Mouse (Mus musculus): ENCODE results near the gene Slk.

Slk gene

GRCm38 (mm10) chr19:47579225-47579787 is at the start of gene Slk:
TSS of gene Slk (plus strand) at chr19:47579678.
- DNase-seq, result peak; percentile 85

DNA sequence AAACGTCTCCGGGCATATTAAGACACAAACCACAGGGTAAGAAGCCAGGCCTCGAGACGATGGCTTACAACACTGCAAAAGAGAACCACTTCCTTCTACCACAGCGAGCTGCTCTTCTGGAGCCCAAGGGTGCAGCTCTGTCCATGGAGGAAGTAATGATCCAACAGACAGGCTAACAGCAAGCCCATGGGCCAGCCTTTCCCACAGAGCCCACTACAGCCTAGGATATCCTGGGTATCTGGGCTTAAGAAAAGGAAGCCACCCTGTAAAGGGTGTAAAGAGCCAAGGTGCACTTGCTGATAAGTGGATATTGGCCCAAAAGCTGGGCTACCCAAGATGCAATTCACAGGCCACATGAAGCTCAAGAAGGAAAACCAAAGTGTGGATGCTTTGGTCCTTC is 48.2 kb upstream of the Slk start:
- no peak for DNase-seq

DNA sequence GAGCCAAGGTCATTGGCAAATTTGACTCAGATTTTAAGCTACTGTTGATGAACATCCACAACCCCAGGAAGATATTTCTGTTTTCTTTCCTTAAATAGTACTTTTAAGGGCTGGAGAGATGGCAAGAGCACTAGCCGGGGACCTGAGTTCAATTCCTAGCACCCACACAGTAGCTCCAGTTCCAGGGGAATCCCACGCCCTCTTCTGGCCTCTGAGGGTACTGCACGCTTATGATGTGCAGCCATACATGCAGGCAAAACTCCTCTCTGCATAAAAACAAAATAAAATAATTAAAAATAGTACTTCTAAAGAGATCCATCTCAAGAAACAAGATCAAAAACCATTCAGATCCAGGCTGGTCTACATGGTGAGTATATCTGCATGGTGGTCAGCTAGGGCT is 47.0 kb upstream of the Slk start:
- no peak for DNase-seq

- DNase-seq, result no peak
Observed at GRCm38 (mm10) chr19:47534131-47534530, 45.3 kb upstream of the Slk start.

- peak; percentile 95 for DNase-seq
Observed at GRCm38 (mm10) chr19:47536521-47537299, 42.8 kb upstream of the Slk start.

GRCm38 (mm10) chr19:47537300-47537792 is 42.1 kb upstream of the Slk start, which contains the start of gene Stn1:
TSS of gene Stn1 (minus strand) at chr19:47537507.
- DNase-seq, result peak; percentile 19

DNA sequence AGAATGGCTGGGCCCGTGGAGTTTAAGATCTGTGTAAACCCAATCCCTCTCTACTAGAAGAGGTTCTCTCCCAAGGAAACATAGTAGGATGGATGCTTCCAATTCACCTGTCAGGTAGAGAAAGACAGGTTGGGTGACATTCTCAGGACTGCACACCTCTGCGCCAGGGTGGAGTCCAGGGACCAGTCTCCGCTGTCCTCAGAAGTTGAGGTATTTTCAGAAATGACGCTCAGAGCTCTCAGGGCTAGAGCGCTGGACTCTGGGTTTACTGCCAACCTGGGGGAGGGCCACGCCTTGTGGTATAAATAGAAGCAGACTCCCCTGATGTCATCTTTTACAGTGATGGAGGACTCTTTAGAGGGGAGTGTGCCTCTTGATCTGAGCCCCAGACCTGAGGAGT is 41.6 kb upstream of the Slk start:
- DNase-seq, result peak; percentile 5

DNA sequence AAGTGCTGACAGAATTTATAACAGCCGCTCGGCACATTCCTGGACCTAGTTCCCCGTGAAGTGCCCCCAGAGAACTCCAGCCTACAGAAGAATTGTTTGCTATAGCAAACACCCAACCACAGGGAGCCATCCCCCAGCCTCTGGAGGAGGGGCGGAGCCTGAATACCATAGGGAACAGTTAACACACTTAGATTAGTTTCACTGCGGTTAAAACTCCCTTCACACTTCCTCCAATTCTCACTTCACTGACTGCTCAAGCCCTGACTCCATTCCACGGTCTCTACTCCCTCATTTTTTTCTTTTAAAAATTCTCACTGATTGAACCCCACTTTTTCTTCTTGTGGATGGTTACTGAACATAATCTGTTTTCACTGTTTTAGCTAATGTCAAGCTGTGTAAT is 40.7 kb upstream of the Slk start:
- no peak for DNase-seq

- no peak for DNase-seq
Observed at GRCm38 (mm10) chr19:47542441-47542840, 37.0 kb upstream of the Slk start.

GRCm38 (mm10) chr19:47545055-47545454 is 34.4 kb upstream of the Slk start:
- DNase-seq, result no peak

- no peak for DNase-seq
Observed at GRCm38 (mm10) chr19:47545528-47545927, 34.0 kb upstream of the Slk start.

GRCm38 (mm10) chr19:47548432-47549076 is 30.9 kb upstream of the Slk start:
- DNase-seq, result no peak

DNA sequence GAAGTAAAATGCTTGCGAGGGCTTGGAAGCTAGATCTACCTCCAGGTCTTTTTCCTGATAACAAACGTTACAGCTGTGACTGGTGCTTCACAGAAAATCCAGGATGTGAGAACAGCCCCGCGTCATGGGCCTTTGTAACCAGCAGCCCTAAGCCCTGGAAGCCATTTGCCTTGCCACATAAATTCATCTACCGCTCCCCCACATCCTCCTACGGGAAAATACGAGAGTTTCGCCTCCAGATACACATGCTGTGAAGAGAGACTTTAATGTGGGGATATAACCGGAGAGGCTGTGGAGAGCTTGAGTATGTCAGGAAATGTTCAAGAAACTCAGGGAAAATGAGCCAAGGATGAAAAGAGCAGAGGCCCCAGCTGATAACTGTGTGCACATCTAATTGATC is 30.3 kb upstream of the Slk start:
- no peak for DNase-seq

DNA sequence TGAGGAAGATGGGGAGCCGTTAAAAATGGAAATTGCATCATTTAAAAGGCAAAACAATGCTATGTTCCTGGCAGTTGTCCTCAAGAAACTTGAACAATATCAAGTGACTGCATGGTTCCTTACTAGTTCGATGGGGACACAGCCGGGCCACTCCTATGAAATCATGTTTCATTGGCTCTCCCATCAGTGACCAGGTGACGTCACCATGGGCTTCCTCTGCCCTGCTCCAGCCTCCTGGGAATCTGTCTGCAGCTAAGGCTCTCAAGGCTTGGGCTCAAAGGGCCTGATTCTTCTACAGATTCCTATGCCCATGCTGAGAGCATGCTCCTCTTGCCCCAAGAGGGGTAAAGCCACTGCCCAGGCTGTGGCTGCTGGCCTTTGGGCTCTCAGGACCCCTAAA is 29.9 kb upstream of the Slk start:
- DNase-seq, result no peak

- DNase-seq, result no peak
Observed at GRCm38 (mm10) chr19:47559145-47559544, 20.3 kb upstream of the Slk start.

DNA sequence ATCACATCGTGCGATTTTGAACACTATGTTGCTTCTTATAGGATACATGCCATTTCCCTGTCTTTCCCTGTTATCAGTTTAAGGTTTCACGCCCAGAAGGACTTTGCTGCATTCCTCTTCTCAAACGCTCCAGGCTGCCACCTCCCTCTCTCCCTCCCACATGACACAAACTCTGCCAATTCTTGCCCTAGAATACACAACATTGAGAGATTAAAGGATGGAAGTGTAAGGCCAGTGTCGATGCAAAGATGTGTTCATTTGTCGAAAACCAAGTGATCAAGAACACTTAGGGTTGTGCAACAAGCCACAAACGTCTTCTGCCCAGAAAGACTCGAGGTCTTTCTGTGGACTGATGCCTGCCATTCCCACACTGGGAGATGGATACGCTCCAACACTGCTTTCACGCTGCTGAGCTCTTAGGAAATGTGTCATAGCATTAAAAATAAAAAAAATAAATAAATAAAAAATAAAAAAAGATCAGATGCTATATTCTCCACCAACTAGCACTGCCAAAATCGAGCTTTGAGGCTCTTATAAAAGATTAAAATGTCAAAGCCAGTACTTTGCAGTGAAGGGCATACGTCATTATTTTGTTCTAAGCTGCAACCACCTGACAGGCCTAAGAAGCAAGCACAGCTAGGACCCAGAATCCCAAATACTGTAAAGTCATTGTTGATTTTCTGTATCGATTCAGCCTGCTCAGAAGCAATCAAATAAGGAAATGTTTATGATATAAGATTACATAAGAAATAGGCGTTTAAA is 19.5 kb upstream of the Slk start:
- DNase-seq, result no peak

DNA sequence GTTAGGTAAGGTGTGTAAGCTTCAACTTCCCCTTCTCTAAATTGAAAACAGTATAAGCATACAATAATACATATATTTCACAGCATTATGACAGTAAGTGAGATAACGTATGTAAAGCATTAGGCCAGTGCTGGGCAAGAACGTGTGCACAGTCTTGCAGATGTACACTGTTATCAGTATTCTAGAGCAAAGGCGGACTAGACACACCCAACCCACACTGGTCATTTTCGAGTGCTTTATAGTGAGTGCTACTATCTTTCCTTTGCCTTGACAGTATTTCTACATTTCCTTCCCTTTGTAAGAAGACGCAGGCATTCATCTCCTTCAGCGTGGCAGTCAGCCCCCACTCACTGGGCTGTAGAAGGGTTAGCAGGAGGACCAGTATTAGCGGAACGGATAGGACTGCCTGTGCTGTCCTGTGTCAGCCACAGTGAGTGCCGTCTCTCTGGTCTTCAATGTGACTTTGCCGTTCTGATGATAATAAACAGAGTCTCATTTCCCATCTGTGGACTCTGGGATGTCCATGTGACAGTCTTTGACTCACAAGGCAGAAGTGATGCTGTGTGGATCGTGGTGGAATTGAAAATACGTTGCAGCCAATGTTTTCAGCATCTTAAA is 18.8 kb upstream of the Slk start:
- DNase-seq, result no peak

DNA sequence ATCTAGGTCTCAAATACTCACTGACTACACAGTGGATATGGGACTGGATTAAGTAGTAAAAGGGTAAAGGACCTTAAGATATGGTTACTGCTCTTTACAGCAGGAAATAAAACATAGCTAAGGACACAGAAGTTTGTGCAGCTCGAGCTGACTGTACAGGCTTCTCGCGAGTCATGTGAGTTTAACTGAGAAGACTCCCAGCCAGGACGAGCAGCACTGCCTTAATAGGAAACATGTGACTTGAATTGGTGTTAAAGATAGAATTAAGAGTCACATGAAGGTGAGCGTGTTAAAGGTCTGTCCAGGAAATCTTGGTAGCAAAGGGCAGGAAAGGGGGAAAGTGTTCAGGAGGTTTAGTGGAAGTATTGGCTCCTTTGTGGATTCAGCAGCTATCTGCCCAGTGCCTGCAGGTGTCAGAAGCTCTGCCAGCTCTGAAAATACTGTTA is 17.5 kb upstream of the Slk start:
- DNase-seq, result no peak

DNA sequence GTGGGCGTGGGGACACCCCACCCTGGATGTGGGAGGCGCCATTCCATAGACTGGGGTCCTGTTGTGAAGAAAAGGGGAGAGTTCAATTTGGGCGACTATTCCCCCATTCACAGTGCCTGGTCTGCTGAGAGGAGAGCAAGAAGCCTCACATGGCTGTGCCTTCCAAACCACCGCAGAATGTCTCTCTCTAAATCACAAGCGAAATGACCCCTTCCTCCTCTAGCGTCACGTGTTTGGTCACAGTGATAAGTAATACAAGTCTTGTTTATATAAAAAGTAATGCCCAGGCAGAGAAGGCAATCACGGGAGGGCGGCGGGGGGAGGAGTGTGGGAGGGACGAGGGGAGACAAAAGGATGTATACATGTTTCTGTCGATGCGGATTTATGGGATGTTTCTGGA is 15.8 kb upstream of the Slk start:
- no peak for DNase-seq

DNA sequence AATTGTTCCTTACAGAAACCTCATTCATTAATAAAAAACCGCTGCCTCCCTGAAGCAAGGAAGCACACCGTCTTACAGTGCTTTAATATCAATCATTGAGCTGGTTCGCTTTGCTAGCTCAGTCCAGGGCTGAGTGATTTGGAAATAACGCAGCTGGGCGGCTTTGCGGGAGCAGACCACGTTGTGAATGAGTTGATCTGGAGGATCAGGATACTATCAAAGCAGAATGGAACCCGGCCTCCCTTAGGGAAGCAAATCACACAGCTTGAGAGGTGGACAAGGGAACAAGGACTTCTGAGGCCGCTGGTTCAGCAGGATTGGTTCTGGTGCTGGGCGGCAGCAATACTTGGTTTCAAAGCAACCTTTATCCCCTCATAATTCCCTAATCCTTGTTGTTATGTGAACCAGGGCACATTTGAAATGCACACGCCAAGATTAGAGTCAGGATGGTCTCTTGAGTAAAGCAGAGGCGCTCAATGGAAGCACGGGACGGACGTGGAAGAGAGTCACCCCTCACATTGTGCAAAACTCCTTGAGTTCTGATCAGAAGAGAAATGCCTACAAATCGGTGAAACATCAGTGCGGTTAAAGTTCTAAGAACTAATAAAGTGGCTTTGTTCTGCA is 14.3 kb upstream of the Slk start:
- DNase-seq, result no peak

- no peak for DNase-seq
Observed at GRCm38 (mm10) chr19:47565994-47566393, 13.5 kb upstream of the Slk start.

GRCm38 (mm10) chr19:47570042-47570441 is 9.4 kb upstream of the Slk start:
- DNase-seq, result no peak
